Mouse (Mus musculus) Patski (cell line): Measurements from ENCODE around the gene Acan. TPM values are rescaled to one million over a fixed set of nuclear protein-coding genes. Genes with fewer than 3 reads are reported as not detected.
A peak's percentile ranks its signal among the peaks of the same experiment; 100 is the strongest.

Experiments used
- ATAC-seq: fragments of 100-300 bp; one replicate; pipeline ENCODE4 v1.8.0; 2021
- CTCF ChIA-PET: fragments of 350-600 bp; sonication (Branson Sonifier 250); formaldehyde crosslinking; loops from one replicate; lab custom pipeline; 2022; ENCODE audit warnings: inconsistent platforms; lab: Charles Lee
- POLR2A ChIA-PET: fragments of 350-600 bp; sonication (Branson Sonifier 250); formaldehyde crosslinking; loops from one replicate; lab custom pipeline; 2022; ENCODE audit warnings: antibody characterized with exemption, inconsistent platforms; lab: Charles Lee
- DNase-seq: peaks from one replicate; pipeline ENCODE4 v3.0.0-alpha.2; 2011; ENCODE audit warnings: low read depth, low spot score
- H3K27me3 ChIP-seq: fragments of 371-371 bp; one replicate; pipeline ENCODE4 v1.5.1; 2021
- CTCF ChIP-seq: fragments of 100-300 bp; IDR thresholded peaks from one replicate; pipeline ENCODE4 v1.5.1; 2021
- in situ Hi-C: fragments of 300-500 bp; cut with MboI; formaldehyde crosslinking; loops from 3 replicates; pipeline ENCODE4 v1.11.1; 2018; ENCODE audit warnings: low pct_unique_long_range_greater_than_20kb, mixed read lengths
- polyA plus RNA-seq: library from polyadenylated mRNA; unstranded; gene quantifications from one replicate; pipeline ENCODE4 v1.2.3, GENCODE M21; 2021

The Acan gene
- polyA plus RNA-seq, 1 experiment from 2014 or later = not detected

GRCm38 (mm10) chr7:79079212-79079611 is 25.9 kb downstream of the Acan start:
- ATAC-seq (no peak), DNase-seq (no peak)
- CTCF ChIA-PET = interaction anchor here (1.5 to 3.7 kb wide), 3 partner anchors 10 to 155 kb away, joined by 3 to 14 read pairs (median 4); no protein-coding TSS in a partner anchor
- H3K27me3 ChIP-seq = peaks cover 16% of the 10 kb centered on the region
- no peak for TF ChIP-seq CTCF
- POLR2A ChIA-PET = no interaction called here
- in situ Hi-C loops = no loop called here

DNA sequence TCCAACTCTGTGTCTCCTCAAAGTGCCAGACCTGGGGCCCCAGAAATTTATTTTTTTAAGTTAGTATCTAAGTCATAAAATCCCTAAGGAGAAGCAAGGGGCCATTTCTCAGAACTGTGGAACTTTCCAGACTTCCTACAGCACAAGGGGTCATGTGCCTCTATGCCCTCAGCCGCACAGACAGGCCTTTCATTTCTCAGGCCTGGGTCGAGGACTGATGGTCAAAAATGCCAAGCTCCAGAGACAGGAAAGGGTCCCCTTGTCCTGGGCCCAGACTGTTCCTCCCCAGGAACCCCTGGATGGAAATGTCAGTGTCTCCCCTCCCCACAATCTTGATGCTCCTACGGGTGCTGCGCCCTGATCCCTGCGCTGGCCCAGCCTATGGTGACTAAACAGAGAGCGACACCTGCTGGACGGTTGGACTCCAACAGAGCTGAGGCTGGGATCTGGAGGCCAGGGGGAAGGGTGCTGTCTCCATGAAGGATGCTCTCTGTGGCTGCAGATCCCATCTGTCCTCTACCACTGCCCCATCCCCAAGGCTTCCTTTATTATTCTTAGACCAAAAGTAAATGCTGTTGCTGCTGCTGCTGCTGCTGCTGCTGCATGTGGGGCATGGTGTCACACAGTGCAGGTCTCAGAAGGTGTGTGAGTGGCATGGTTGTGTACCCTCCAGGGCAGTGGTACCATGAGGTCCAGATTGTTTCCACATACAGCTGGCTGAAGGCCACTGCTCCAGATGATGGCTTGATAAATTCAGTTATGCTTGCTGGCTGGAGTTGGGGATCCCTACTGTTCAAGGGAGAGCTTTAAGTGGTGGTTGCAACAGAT is 27.5 kb downstream of the Acan start:
- DNase-seq (no peak), ATAC-seq (peak; percentile 54)
- in situ Hi-C loops = loop anchor here (5.0 kb wide), 2 partner anchors 158 to 288 kb away; no protein-coding TSS in a partner anchor
- ChIA-PET CTCF (interaction anchor here (0.9 to 3.7 kb wide), 9 partner anchors 10 to 157 kb away, joined by 3 to 14 read pairs (median 3); no protein-coding TSS in a partner anchor), POLR2A (no interaction called here)
- peak; percentile 86 for TF ChIP-seq CTCF
- peaks cover 8% of the 10 kb centered on the region for H3K27me3 ChIP-seq

DNA sequence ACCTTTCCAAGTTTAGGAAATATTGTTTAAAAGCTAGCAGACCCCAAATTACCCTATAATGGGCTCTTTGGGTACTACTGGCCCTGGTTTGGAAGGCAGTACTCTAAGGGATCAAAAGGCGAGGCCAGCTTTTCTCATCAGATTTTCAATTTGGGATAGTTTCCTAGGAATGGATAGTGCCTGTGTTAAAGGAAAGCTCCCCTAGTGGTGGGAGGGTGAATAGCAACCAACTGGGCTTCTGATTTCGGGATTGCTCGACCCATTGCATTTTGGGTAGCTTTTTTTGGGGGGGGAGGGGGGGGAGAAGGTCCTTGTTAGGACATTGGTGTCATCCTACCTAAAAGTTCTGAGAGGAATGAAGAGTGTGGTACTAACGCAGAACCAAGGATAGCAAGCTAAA is 35.8 kb downstream of the Acan start:
- ChIA-PET CTCF (interaction anchor here (0.9 kb wide), 1 partner anchor 13 kb away, joined by 3 read pairs; no protein-coding TSS in a partner anchor), POLR2A (no interaction called here)
- ATAC-seq = no peak
- H3K27me3 ChIP-seq = peaks cover 18% of the 10 kb centered on the region
- TF ChIP-seq CTCF = no peak
- no peak for DNase-seq
- in situ Hi-C loops = no loop called here

DNA sequence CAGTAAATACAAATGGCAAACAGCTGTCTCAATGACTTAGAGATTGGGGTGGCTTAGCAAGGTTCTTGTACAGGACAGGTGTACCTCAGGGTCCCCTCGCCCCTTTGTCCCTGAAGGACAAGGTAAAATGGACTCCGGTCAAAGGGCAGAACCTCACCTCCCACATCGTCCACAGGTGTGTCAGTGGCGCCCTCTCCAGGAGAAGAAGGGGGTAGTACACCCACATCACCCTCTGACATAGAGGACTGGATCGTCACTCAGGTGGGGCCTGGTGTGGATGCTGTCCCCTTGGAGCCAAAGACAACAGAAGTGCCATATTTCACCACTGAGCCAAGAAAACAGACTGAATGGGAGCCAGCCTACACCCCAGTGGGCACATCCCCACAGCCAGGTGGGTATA is 43.2 kb downstream of the Acan start:
- H3K27me3 ChIP-seq = peaks cover 19% of the 10 kb centered on the region
- no peak for TF ChIP-seq CTCF
- CTCF ChIA-PET = no interaction called here
- in situ Hi-C loops = no loop called here
- no peak for DNase-seq
- POLR2A ChIA-PET = no interaction called here
- no peak for ATAC-seq

DNA sequence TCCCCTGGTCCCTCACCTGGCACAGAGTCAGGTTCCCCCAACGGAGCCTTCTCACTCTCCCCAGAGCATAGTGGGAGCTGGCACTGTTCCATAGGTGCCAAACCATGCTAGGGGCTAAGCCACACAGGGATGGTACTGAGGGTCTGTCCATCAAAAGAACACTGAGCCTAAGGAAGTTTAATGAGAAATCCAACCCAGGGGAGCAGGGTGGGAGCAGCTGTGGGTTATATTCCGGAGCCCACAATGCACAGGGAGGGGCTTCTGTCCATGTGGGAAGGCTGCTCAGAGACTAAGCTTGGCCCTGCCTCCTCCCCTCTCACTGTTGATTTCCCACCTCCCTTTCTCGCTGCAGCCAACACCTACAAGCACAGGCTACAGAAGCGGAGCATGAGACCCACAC is 60.6 kb downstream of the Acan start:
- in situ Hi-C loops = no loop called here
- POLR2A ChIA-PET = no interaction called here
- CTCF ChIA-PET = no interaction called here
- ATAC-seq (no peak), DNase-seq (no peak)
- H3K27me3 ChIP-seq = peaks cover 16% of the 10 kb centered on the region
- no peak for TF ChIP-seq CTCF

DNA sequence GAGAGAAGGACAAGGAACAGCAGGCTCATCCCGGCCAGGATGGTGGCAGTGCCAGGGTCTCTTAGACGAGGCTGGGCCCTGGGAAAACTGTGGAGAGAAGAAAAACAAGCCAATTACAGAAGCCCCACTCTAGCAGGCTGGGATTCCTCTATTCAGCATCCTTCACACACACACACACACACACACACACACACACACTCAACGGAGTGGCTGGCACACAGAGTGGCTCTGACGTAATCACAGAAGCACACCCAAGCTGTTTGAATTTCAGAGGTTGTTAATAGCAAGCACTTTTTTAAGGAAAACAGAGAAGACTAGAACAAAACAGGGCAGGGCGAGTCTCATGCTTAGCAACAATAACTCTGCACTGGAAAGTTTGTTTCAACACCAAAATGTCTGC is 70.2 kb downstream of the Acan start:
- in situ Hi-C loops = no loop called here
- no peak for TF ChIP-seq CTCF
- DNase-seq (no peak), ATAC-seq (no peak)
- POLR2A ChIA-PET = no interaction called here
- CTCF ChIA-PET = no interaction called here
- no peaks in the 10 kb centered on the region for H3K27me3 ChIP-seq

GRCm38 (mm10) chr7:79129883-79130282 is 76.6 kb downstream of the Acan start:
- TF ChIP-seq CTCF = no peak
- ChIA-PET CTCF (interaction anchor here (0.6 kb wide), 1 partner anchor 112 kb away, joined by 3 read pairs; no protein-coding TSS in a partner anchor), POLR2A (no interaction called here)
- H3K27me3 ChIP-seq = no peaks in the 10 kb centered on the region
- DNase-seq (no peak), ATAC-seq (no peak)
- in situ Hi-C loops = no loop called here

- in situ Hi-C loops = no loop called here
- no peak for ATAC-seq
Measured at GRCm38 (mm10) chr7:79130385-79130784, 77.1 kb downstream of the Acan start.

DNA sequence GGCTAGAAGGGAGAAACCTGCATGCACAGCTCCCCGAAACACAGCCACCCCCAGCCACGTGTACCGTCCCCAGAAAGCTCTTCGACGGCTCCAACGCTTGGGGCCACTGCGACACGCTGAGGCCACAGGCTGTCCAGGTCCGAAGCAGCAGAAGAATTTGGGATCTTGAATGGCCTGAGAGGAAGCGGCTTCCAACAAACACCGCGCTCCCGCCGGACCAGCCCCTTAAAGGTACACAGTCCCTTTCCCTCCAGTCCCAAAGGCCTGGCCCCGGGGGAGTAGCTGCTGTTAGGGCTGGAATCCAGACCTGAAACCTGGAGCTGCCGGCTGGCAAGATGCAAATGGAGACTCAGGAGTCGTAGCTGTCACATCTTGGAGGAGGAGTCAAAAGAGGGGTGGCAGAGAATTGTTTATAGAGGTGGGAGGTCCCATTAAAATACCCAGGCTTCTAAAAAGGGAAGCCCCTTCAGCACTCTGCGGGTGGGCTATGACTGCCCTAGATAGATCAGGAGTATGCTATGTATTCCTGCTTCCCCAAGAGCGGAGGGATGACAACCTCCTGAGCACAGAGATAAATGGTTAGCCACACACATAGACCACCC is 77.7 kb downstream of the Acan start, which contains the start of gene Hapln3:
Hapln3 (minus strand) TSS at position 176 of the 602 bp plus-strand sequence.
- ATAC-seq (no peak), DNase-seq (no peak)
- H3K27me3 ChIP-seq = no peaks in the 10 kb centered on the region
- ChIA-PET CTCF (interaction anchor here (0.8 kb wide), 1 partner anchor 10 kb away, joined by 3 read pairs; no protein-coding TSS in a partner anchor), POLR2A (no interaction called here)
- in situ Hi-C loops = no loop called here
- no peak for TF ChIP-seq CTCF

More at GRCm38 (mm10) chr7:79130385-79130784, 77.1 kb downstream of the Acan start:
- DNase-seq = no peak
- CTCF ChIA-PET = interaction anchor here (0.6 kb wide), 1 partner anchor 112 kb away, joined by 3 read pairs; no protein-coding TSS in a partner anchor
- POLR2A ChIA-PET = no interaction called here
- TF ChIP-seq CTCF = no peak
- no peaks in the 10 kb centered on the region for H3K27me3 ChIP-seq

- DNase-seq = no peak
- POLR2A ChIA-PET = no interaction called here
- CTCF ChIA-PET = no interaction called here
- in situ Hi-C loops = no loop called here
- no peaks in the 10 kb centered on the region for H3K27me3 ChIP-seq
- no peak for ATAC-seq
- no peak for TF ChIP-seq CTCF
Measured at GRCm38 (mm10) chr7:79133391-79133790, 80.1 kb downstream of the Acan start.
